Mouse (Mus musculus): ENCODE measurements around the gene 1700037H04Rik. TPM values are rescaled to one million over a fixed set of nuclear protein-coding genes. Genes with fewer than 3 reads are reported as not detected.

1700037H04Rik gene
- polyA plus RNA-seq, 1 experiment from 2014 or later = 145 TPM

- Histone ChIP-seq H3K36me3 (peaks cover 59% of the 10 kb centered on the region), H3K9me3 (replicated peaks) (no peaks in the 10 kb centered on the region), H3K4me3 (peak overlapping the region; percentile 71), H3K27me3 (ENCODE audit: low read depth, poor library complexity, severe bottlenecking) (peaks cover 8% of the 10 kb centered on the region), H3K27ac (replicated peaks) (peak overlapping the region; percentile 85), H3K4me1 (peaks cover 78% of the 10 kb centered on the region)
- 12% methylated on average over 10 of the region's 10 CpGs for WGBS
- peak; percentile 88 for DNase-seq (ENCODE audit: low spot score)
These were observed 30.6 kb upstream of the 1700037H04Rik start for GRCm38 (mm10) chr2:131190344-131191004.

DNA sequence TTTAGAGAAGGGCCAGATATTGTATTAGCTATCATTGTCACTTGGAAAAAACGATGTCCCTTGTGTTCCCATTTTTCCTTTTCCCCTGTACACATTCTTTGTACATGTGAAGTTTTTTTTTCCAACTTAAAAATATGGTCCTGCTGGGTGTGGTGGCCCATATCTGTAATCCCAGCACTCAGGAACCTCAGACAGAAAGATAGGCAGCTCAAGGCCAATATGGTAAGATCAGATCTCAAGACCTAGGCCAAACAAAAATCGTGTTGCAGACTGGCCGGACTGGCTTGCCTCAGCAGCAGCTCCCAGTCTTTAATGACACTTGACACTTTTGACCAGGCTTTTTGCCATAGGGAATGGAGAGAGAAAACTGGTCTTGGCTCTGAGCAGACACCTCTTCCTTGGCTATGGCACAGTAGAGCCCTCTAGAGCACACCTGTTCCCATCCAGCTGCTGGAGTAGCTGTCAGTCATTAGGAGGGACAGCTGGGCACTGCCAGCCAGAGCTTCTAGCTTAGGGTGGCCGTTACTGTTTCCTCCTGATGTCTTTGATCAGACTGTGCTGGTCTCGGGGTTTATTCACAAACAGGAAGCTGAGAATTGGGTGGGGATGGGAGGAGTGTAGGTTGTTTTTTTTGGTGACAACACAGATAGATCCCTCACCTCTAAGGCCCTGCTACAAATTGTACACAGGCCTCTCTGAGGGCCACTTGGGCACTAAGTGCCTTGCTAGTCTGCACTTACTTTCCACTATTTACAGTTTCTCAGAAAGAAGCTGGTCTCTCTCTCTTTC is 29.8 kb upstream of the 1700037H04Rik start:
- peak overlapping the region; percentile 71 for H3K4me3 ChIP-seq
- peaks cover 78% of the 10 kb centered on the region for H3K4me1 ChIP-seq
- peak; percentile 36 for DNase-seq (ENCODE audit: low spot score)
- H3K36me3 ChIP-seq = peaks cover 51% of the 10 kb centered on the region
- H3K27ac ChIP-seq (replicated peaks) = peak overlapping the region; percentile 85
- H3K9me3 ChIP-seq (replicated peaks) = no peaks in the 10 kb centered on the region
- WGBS = 46% methylated on average over 5 of the region's 5 CpGs
- H3K27me3 ChIP-seq (ENCODE audit: low read depth, poor library complexity, severe bottlenecking) = peaks cover 14% of the 10 kb centered on the region

DNA sequence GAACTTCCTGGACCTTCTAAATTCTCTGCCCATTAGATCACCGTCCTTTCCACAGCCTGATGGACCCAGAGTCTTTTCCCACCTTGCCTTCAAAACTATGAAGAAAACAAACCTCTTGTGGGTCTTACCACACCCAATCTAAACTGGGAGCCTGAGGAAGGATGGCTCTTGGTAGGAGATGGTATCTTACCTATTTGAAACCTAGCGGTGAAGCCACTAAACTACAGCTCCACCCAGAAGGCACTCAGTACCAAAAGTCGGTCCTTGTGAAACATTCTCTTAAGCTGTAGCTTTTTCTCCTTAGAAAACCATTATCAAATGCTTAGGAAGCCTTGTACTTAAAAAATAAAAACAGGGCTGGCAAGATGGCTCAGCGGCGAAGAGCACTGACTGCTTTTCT is 28.4 kb upstream of the 1700037H04Rik start:
- no peak for DNase-seq (ENCODE audit: low spot score)
- Histone ChIP-seq H3K4me3 (peak overlapping the region; percentile 71), H3K9me3 (replicated peaks) (no peaks in the 10 kb centered on the region), H3K36me3 (peaks cover 37% of the 10 kb centered on the region), H3K4me1 (peaks cover 72% of the 10 kb centered on the region), H3K27ac (replicated peaks) (peak overlapping the region; percentile 93), H3K27me3 (ENCODE audit: low read depth, poor library complexity, severe bottlenecking) (peaks cover 14% of the 10 kb centered on the region)
- 97% methylated on average over 5 of the region's 5 CpGs for WGBS

GRCm38 (mm10) chr2:131187602-131187922 is 27.7 kb upstream of the 1700037H04Rik start:
- Histone ChIP-seq H3K4me1 (peaks cover 65% of the 10 kb centered on the region), H3K4me3 (peak overlapping the region; percentile 71), H3K36me3 (peaks cover 29% of the 10 kb centered on the region), H3K27me3 (ENCODE audit: low read depth, poor library complexity, severe bottlenecking) (peaks cover 14% of the 10 kb centered on the region), H3K27ac (replicated peaks) (peak overlapping the region; percentile 93), H3K9me3 (replicated peaks) (no peaks in the 10 kb centered on the region)
- 31% methylated on average over 3 of the region's 3 CpGs for WGBS
- DNase-seq (ENCODE audit: low spot score) = no peak

- peaks cover 63% of the 10 kb centered on the region for H3K4me1 ChIP-seq
- H3K9me3 ChIP-seq (replicated peaks) = no peaks in the 10 kb centered on the region
- whole genome bisulfite sequencing = under 1% methylated on average over 42 of the region's 43 CpGs
- peaks cover 14% of the 10 kb centered on the region for H3K27me3 ChIP-seq (ENCODE audit: low read depth, poor library complexity, severe bottlenecking)
- peak within 1 kb of the TSS; percentile 71 for H3K4me3 ChIP-seq
- peak within 1 kb of the TSS; percentile 93 for H3K27ac ChIP-seq (replicated peaks)
- H3K36me3 ChIP-seq = peaks cover 25% of the 10 kb centered on the region
- peak; percentile 92 for DNase-seq (ENCODE audit: low spot score)
These were observed 27.1 kb upstream of the 1700037H04Rik start, which contains the start of the genes Cdc25b and Spef1 for GRCm38 (mm10) chr2:131186771-131187601. Gene Cdc25b, plus strand, starts transcription at chr2:131186949. Gene Spef1, minus strand, starts transcription at chr2:131187282.

- Histone ChIP-seq H3K36me3 (peaks cover 19% of the 10 kb centered on the region), H3K9me3 (replicated peaks) (no peaks in the 10 kb centered on the region), H3K4me3 (peak overlapping the region; percentile 71), H3K4me1 (peaks cover 57% of the 10 kb centered on the region), H3K27me3 (ENCODE audit: low read depth, poor library complexity, severe bottlenecking) (peaks cover 14% of the 10 kb centered on the region), H3K27ac (replicated peaks) (peak overlapping the region; percentile 93)
- peak; percentile 35 for DNase-seq (ENCODE audit: low spot score)
- 3% methylated on average over 14 of the region's 14 CpGs for WGBS
These were observed 26.5 kb upstream of the 1700037H04Rik start for GRCm38 (mm10) chr2:131186343-131186742.

GRCm38 (mm10) chr2:131179990-131180587 is 20.2 kb upstream of the 1700037H04Rik start, which contains the start of gene Cenpb:
Gene Cenpb, minus strand, starts transcription at chr2:131180067.
- Histone ChIP-seq H3K27ac (replicated peaks) (peak within 1 kb of the TSS; percentile 93), H3K4me1 (peaks cover 43% of the 10 kb centered on the region), H3K9me3 (replicated peaks) (no peaks in the 10 kb centered on the region), H3K36me3 (peaks cover 30% of the 10 kb centered on the region), H3K4me3 (peak within 1 kb of the TSS; percentile 91), H3K27me3 (ENCODE audit: low read depth, poor library complexity, severe bottlenecking) (peaks cover 2% of the 10 kb centered on the region; the same call in 1 of the 2 replicates)
- 3% methylated on average over 57 of the region's 57 CpGs for WGBS
- DNase-seq (ENCODE audit: low spot score) = peak; percentile 85

DNA sequence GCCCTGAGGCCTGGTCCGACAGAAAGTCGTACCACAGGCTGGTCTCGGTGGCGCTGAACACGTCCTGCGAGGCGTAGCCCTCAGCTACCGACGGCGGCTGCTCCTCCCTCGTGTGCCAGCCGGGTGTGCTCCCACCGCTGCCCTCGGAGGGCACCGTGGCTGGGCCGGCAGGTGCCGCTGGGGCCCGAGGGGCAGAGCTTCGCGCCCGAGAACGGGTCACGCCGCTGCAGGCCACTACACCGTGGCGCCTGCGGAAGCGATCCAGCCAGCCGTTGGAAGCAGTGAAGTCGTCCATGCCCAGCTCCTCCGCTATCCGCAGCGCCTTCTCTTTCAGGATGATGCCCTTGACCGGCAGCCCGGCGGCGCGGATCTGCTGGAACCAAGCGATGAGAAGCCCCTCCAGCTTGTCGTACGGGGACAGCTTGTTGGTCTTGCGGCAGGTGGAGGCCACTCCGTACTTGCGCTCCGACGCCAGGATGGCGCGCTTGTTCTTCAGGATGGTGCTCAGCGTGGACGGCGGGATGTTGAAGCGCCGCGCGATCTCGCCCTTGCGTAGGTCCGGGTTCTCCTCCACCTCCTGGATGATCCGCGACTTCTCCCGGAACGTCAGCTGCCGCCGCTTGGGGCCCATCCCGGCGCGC is 19.5 kb upstream of the 1700037H04Rik start:
- Histone ChIP-seq H3K27me3 (ENCODE audit: low read depth, poor library complexity, severe bottlenecking) (no peaks in the 10 kb centered on the region), H3K9me3 (replicated peaks) (no peaks in the 10 kb centered on the region), H3K4me1 (peaks cover 49% of the 10 kb centered on the region), H3K27ac (replicated peaks) (peak overlapping the region; percentile 93), H3K36me3 (peaks cover 30% of the 10 kb centered on the region), H3K4me3 (peak overlapping the region; percentile 91)
- 1% methylated on average over 67 of the region's 67 CpGs for WGBS
- peak; percentile 80 for DNase-seq (ENCODE audit: low spot score)

DNA sequence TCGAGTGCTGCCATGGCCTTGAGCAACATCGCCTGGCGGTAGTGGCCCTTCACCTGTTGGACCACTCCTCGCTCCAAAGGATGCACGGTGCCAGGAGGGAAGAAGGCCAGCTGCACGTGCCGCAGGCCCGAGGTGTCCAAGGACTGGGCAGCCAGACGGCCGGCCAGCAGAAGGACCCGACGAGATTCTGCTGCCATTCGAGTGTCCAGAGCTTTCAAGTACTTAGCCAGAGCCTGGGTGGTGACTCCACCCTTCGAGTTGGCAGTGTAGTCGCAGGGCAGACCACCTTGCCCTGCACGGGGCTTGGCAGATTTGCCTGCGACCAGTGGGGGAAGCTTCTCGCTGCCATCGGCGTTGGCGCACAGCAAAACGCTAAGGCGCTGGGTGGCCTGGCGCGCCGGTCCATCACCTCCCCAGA is 19.0 kb upstream of the 1700037H04Rik start:
- peaks cover 54% of the 10 kb centered on the region for H3K4me1 ChIP-seq
- 36% methylated on average over 26 of the region's 26 CpGs for WGBS
- peaks cover 30% of the 10 kb centered on the region for H3K36me3 ChIP-seq
- peak; percentile 30 for DNase-seq (ENCODE audit: low spot score)
- H3K9me3 ChIP-seq (replicated peaks) = no peaks in the 10 kb centered on the region
- peaks cover 4% of the 10 kb centered on the region for H3K27me3 ChIP-seq (ENCODE audit: low read depth, poor library complexity, severe bottlenecking)
- H3K27ac ChIP-seq (replicated peaks) = peak overlapping the region; percentile 93
- H3K4me3 ChIP-seq = peak overlapping the region; percentile 91

DNA sequence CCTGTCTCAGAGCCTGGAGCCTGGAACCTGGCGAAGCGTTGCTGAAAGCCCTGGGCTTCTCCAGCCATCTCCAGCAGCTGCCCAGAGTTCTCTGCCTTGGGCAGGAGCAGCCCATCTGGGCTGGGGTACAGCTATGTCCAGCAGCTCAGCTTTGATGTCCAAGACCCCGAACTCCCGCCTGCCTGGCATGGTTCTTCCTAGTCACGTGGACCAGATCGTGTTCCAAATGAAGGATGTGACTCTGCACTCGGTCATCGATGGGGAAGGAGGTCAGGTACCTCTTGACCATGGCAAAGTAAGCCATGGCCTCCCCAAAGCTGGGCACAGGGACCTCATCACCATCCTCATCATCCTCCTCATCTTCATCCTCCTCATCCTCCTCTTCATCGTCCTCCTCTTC is 18.1 kb upstream of the 1700037H04Rik start:
- Histone ChIP-seq H3K27ac (replicated peaks) (peak overlapping the region; percentile 93), H3K4me3 (peak overlapping the region; percentile 91), H3K4me1 (peaks cover 55% of the 10 kb centered on the region), H3K36me3 (peaks cover 30% of the 10 kb centered on the region), H3K27me3 (ENCODE audit: low read depth, poor library complexity, severe bottlenecking) (peaks cover 13% of the 10 kb centered on the region), H3K9me3 (replicated peaks) (no peaks in the 10 kb centered on the region)
- 89% methylated on average over 9 of the region's 9 CpGs for WGBS
- DNase-seq (ENCODE audit: low spot score) = no peak

DNA sequence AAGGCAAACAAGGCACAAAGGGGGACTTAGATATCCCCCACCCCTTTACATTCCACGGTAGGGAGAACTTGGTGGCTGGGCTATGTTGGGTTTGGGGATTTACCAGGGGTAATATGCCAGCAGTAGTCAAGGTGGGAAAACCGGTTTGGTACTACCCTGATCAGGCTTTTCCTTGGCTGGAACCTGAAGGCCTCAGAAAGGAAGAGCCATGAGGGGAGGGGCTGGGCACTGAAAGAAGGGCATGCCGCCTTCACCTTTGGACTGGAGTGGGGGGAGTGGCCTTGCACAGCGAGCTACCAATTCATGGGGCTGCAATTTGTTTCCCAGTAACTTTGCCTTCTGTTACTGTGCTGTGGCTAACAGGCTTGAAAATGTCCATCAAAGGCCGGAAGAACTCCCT is 16.6 kb upstream of the 1700037H04Rik start:
- peaks cover 28% of the 10 kb centered on the region for H3K27me3 ChIP-seq (ENCODE audit: low read depth, poor library complexity, severe bottlenecking)
- peaks cover 65% of the 10 kb centered on the region for H3K4me1 ChIP-seq
- H3K36me3 ChIP-seq = peaks cover 32% of the 10 kb centered on the region
- 68% methylated on average over 5 of the region's 5 CpGs for WGBS
- DNase-seq (ENCODE audit: low spot score) = no peak
- H3K9me3 ChIP-seq (replicated peaks) = no peaks in the 10 kb centered on the region
- peak overlapping the region; percentile 91; the same call in 1 of the 2 replicates for H3K4me3 ChIP-seq
- no peak overlapping the region for H3K27ac ChIP-seq (replicated peaks)

All from midbrain, embryonic 10.5 days (tissue).